Mouse (Mus musculus) CH12.LX (cell line): ENCODE data around the gene Osbpl5. TPM values are rescaled to one million over a fixed set of nuclear protein-coding genes. Genes with fewer than 3 reads are reported as not detected.
"Not testable (repeated sequence)": the region's sequence is repeated elsewhere in the genome, so short reads cannot be mapped to it uniquely, and the experiment has no call there.

Source experiments
- DNase-seq: peaks from one replicate; pipeline ENCODE4 v3.0.0-alpha.2; 2013; ENCODE audit errors: extremely low read depth
- H3K27ac ChIP-seq: 2 replicates; pipeline ENCODE4 v1.5.1; 2012; ENCODE audit warnings: low read depth, mild to moderate bottlenecking, control low read depth, moderate library complexity; ENCODE audit not compliant: insufficient read depth
- H3K27me3 ChIP-seq: replicated peaks from 2 replicates; pipeline ENCODE3; 2012; ENCODE audit warnings: inconsistent platforms
- H3K36me3 ChIP-seq, 2 experiments: replicated peaks in 1 of 2; 2 replicates each; pipeline versions ENCODE3 to v1.6.1; 2012; ENCODE audit warnings: inconsistent platforms in 1 of 2, low read length in 1 of 2, mild to moderate bottlenecking in 1 of 2, mixed read lengths in 1 of 2, moderate library complexity in 1 of 2; ENCODE audit not compliant: control insufficient read depth in 1 of 2, insufficient read depth in 1 of 2
- H3K4me1 ChIP-seq, 2 experiments: 2 replicates each; pipeline ENCODE4 v1.6.1; 2012; ENCODE audit warnings: inconsistent platforms in 1 of 2, moderate library complexity in 1 of 2; ENCODE audit not compliant: insufficient read depth in 2 of 2, control insufficient read depth in 1 of 2
- H3K4me2 ChIP-seq: 2 replicates; pipeline ENCODE4 v1.6.1; 2012; ENCODE audit warnings: low read depth, mild to moderate bottlenecking, control low read depth; ENCODE audit not compliant: poor library complexity, insufficient read depth, severe bottlenecking
- H3K4me3 ChIP-seq, 3 experiments: fragments of 150-350 bp in 1 of 3; sonication (generic) in 1 of 3; replicated peaks in 1 of 3; 2 replicates each; pipeline versions ENCODE3 to v1.5.1; 2011 to 2012; ENCODE audit warnings: low read depth in 2 of 3, low read length in 2 of 3, mild to moderate bottlenecking in 2 of 3, moderate library complexity in 2 of 3, control low read depth in 1 of 3, improper control_type of control experiment in 1 of 3, inconsistent platforms in 1 of 3, mixed read lengths in 1 of 3; ENCODE audit not compliant: poor library complexity in 1 of 3
- H3K79me2 ChIP-seq: replicated peaks from 2 replicates; pipeline ENCODE4 v1.6.1; 2012; ENCODE audit warnings: mild to moderate bottlenecking, moderate library complexity; ENCODE audit not compliant: control insufficient read depth, poor library complexity, insufficient read depth, severe bottlenecking; ENCODE audit errors: extremely low read depth
- H3K9ac ChIP-seq: 2 replicates; pipeline ENCODE4 v1.6.1; 2012; ENCODE audit warnings: low read depth, mild to moderate bottlenecking, control low read depth, moderate library complexity; ENCODE audit not compliant: insufficient read depth
- H3K9me3 ChIP-seq: replicated peaks from 2 replicates; pipeline ENCODE3; 2012; ENCODE audit warnings: low read length, inconsistent platforms, mixed read lengths
- BHLHE40 ChIP-seq: IDR thresholded peaks from 2 replicates; pipeline ENCODE4 v1.6.1; 2011; ENCODE audit warnings: mild to moderate bottlenecking, low read depth, low read length, improper control_type of control experiment
- CHD1 ChIP-seq: IDR thresholded peaks from 2 replicates; pipeline ENCODE4 v1.6.1; 2012; ENCODE audit warnings: low read depth, low read length, improper control_type of control experiment, inconsistent platforms
- CTCF ChIP-seq, 2 experiments: IDR thresholded peaks in 1 of 2; conservative IDR thresholded peaks in 1 of 2; 2 replicates each; pipeline ENCODE4 v1.5.1; 2011 to 2012; ENCODE audit warnings: low read depth in 2 of 2, low read length in 2 of 2, improper control_type of control experiment in 1 of 2, inconsistent platforms in 1 of 2, mild to moderate bottlenecking in 1 of 2, moderate library complexity in 1 of 2
- ELF1 ChIP-seq: IDR thresholded peaks from 2 replicates; pipeline ENCODE4 v1.6.1; 2014; ENCODE audit warnings: low read depth, mild to moderate bottlenecking, inconsistent platforms, low read length, improper control_type of control experiment
- HCFC1 ChIP-seq: IDR thresholded peaks from 2 replicates; pipeline ENCODE4 v1.6.1; 2012; ENCODE audit warnings: low read depth, mild to moderate bottlenecking, inconsistent platforms, low read length, improper control_type of control experiment
- JUN ChIP-seq: IDR thresholded peaks from 2 replicates; pipeline ENCODE4 v1.6.1; 2011; ENCODE audit warnings: low read depth, mild to moderate bottlenecking, low read length, improper control_type of control experiment, moderate library complexity; ENCODE audit not compliant: insufficient read depth
- MAFK ChIP-seq: IDR thresholded peaks from 2 replicates; pipeline ENCODE4 v1.6.1; 2011; ENCODE audit warnings: low read length, improper control_type of control experiment; ENCODE audit not compliant: insufficient replicate concordance
- NRF1 ChIP-seq: IDR thresholded peaks from 2 replicates; pipeline ENCODE4 v1.6.1; 2014; ENCODE audit warnings: low read depth, mild to moderate bottlenecking, inconsistent platforms, low read length, improper control_type of control experiment, moderate library complexity
- PAX5 ChIP-seq: IDR thresholded peaks from 2 replicates; pipeline ENCODE4 v1.6.1; 2012; ENCODE audit warnings: low read length, inconsistent platforms, mixed read lengths
- RAD21 ChIP-seq: IDR thresholded peaks from 2 replicates; pipeline ENCODE4 v1.6.1; 2011; ENCODE audit warnings: low read depth, mild to moderate bottlenecking, low read length, improper control_type of control experiment, moderate library complexity
- RCOR1 ChIP-seq: conservative IDR thresholded peaks from 2 replicates; pipeline ENCODE4 v1.6.1; 2012; ENCODE audit warnings: low read depth, mild to moderate bottlenecking, inconsistent platforms, low read length, improper control_type of control experiment
- USF1 ChIP-seq: IDR thresholded peaks from 2 replicates; pipeline ENCODE4 v1.6.1; 2014; ENCODE audit warnings: low read depth, mild to moderate bottlenecking, inconsistent platforms, low read length, improper control_type of control experiment
- USF2 ChIP-seq: conservative IDR thresholded peaks from 2 replicates; pipeline ENCODE4 v1.6.1; 2011; ENCODE audit warnings: low read depth, low read length, improper control_type of control experiment
- ZMIZ1 ChIP-seq: IDR thresholded peaks from 2 replicates; pipeline ENCODE4 v1.6.1; 2012; ENCODE audit warnings: low read depth, mild to moderate bottlenecking, inconsistent platforms, low read length, improper control_type of control experiment
- dilution Hi-C: fragments of 300-500 bp; cut with MboI; formaldehyde crosslinking; loops from 2 replicates; pipeline ENCODE4 v1.14.3; 2020; ENCODE audit warnings: low sequenced_read_pairs; ENCODE audit not compliant: extremely low pct_unique_long_range_greater_than_20kb, extremely low pct_ligation_motif_present
- in situ Hi-C: fragments of 300-500 bp; cut with MboI; formaldehyde crosslinking; loops from 3 replicates; pipeline ENCODE4 v1.14.3; 2019; ENCODE audit warnings: low sequenced_read_pairs, low pct_ligation_motif_present, low pct_unique_long_range_greater_than_20kb, mixed read lengths
- polyA plus RNA-seq: library from polyadenylated mRNA; unstranded; fragments of >175 nt; gene quantifications from 2 replicates; pipeline ENCODE4 v1.2.1, GENCODE M21; 2012; ENCODE audit warnings: low read depth; ENCODE audit not compliant: insufficient read length
- total RNA-seq, 2 experiments: library from RNA; depleted of rRNA; stranded (reverse); fragments of 300-350 nt in 1 of 2; fragments of >200 nt in 1 of 2; gene quantifications; 2 replicates each; pipeline ENCODE4 v1.2.3; 2012 to 2014

Gene Osbpl5
- total and polyA plus RNA-seq, 3 experiments, result 1.1 to 2.2 (median 1.7) TPM

GRCm38 (mm10) chr7:143689946-143690345, 66.8 kb downstream of the Osbpl5 start:
- in situ Hi-C loops, result loop anchor here (5.0 kb wide), 1 partner anchor 93 kb away; no protein-coding TSS in a partner anchor
- H3K9me3 ChIP-seq, result no peaks in the 10 kb centered on the region
- TF ChIP-seq BHLHE40 (no peak), USF1 (no peak), PAX5 (no peak), CHD1 (no peak), NRF1 (no peak), ZMIZ1 (no peak), CTCF (conservative IDR thresholded peaks at IDR 0.05 in 1 of 2, IDR thresholded peaks at IDR 0.05 in 1 of 2; ENCODE audit: low read depth in 2 of 2, low read length in 2 of 2) (no peak), RAD21 (no peak), JUN (no peak), MAFK (no peak)
- TF ChIP-seq, all 38 proteins: peak for 0
- no peak overlapping the region for H3K9ac ChIP-seq
- H3K4me3 ChIP-seq, result no peak overlapping the region
- DNase-seq, result no peak
- no peak overlapping the region for H3K4me2 ChIP-seq
- H3K27me3 ChIP-seq, result peaks cover 3% of the 10 kb centered on the region
- no peak overlapping the region for H3K27ac ChIP-seq
- no peaks in the 10 kb centered on the region for H3K79me2 ChIP-seq
- peaks cover 0 to 5% of the 10 kb centered on the region in 2 experiments; a peak in 1 of 4 replicates for H3K4me1 ChIP-seq
- H3K36me3 ChIP-seq, result peaks cover 3 to 43% of the 10 kb centered on the region in 2 experiments
- dilution Hi-C loops, result no loop called here

DNA sequence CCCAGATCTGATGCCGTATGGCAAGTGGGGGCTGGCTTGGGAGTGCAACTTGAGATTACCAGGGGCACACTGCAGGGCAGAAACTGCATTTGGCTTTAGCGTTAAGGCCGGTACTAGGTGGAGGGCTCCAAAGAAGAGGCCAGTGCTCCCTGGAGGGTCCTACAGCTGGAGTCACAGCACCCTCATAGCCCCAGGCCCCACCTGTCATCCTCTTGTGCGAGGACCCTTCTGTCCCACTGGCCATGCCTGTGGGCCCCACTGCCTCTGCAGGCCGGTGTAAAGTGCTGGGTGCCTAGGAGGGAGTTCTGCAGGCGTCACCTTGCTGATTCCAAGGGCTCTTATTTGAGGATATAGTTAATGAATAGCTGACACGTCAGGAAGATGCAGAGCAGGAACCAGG, 67.3 kb downstream of the Osbpl5 start:
- Histone ChIP-seq H3K79me2 (no peaks in the 10 kb centered on the region), H3K27ac (no peak overlapping the region), H3K9me3 (no peaks in the 10 kb centered on the region), H3K4me1 (peaks cover 0 to 5% of the 10 kb centered on the region in 2 experiments; a peak in 1 of 4 replicates), H3K9ac (no peak overlapping the region), H3K4me2 (no peak overlapping the region), H3K36me3 (peaks cover 3 to 39% of the 10 kb centered on the region in 2 experiments), H3K4me3 (no peak overlapping the region), H3K27me3 (peaks cover 3% of the 10 kb centered on the region)
- in situ Hi-C loops (no loop called here), dilution Hi-C loops (no loop called here)
- TF ChIP-seq ELF1, result no peak
- TF ChIP-seq RCOR1, result no peak
- no peak for TF ChIP-seq USF2
- TF ChIP-seq USF1, result no peak
- no peak for TF ChIP-seq ZMIZ1
- no peak for TF ChIP-seq HCFC1
- DNase-seq, result no peak

DNA sequence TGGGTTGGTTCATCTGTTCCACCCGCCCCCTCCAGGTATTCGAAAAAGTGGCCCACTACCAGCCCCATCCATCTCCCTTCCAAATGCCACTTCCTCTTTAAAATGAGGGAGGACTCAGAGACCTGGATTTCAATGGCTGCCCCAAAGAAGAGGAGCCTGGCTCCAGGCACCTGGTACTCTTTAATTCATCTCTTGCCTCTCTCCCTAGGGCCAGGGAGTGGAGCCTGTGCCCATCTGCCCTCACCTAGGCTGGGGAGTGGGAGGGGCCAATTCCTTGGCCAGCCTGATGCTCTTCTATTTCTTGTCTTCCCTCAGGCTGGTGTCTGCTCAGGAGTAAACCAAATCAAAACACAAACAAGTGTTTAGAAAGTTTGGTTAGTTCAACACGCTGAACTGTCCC, 70.1 kb downstream of the Osbpl5 start:
- H3K36me3 ChIP-seq, result peaks cover 3 to 17% of the 10 kb centered on the region in 2 experiments
- H3K4me1 ChIP-seq, H3K27ac ChIP-seq, dilution Hi-C loops, H3K79me2 ChIP-seq, H3K27me3 ChIP-seq, H3K4me3 ChIP-seq, H3K9ac ChIP-seq, DNase-seq, in situ Hi-C loops, H3K4me2 ChIP-seq, H3K9me3 ChIP-seq: not testable (repeated sequence)

- H3K79me2 ChIP-seq, H3K9ac ChIP-seq, dilution Hi-C loops, H3K4me3 ChIP-seq, H3K4me1 ChIP-seq, H3K27ac ChIP-seq, in situ Hi-C loops, H3K9me3 ChIP-seq, DNase-seq, H3K4me2 ChIP-seq, H3K27me3 ChIP-seq: not testable (repeated sequence)
- H3K36me3 ChIP-seq, result peaks cover 3 to 13% of the 10 kb centered on the region in 2 experiments
Measured at GRCm38 (mm10) chr7:143686191-143686590, 70.6 kb downstream of the Osbpl5 start.
